Mouse (Mus musculus): Measurements from ENCODE around the gene Bpnt1. TPM values are rescaled to one million over a fixed set of nuclear protein-coding genes. Genes with fewer than 3 reads are reported as not detected.
"Not testable (repeated sequence)": the region's sequence is repeated elsewhere in the genome, so short reads cannot be mapped to it uniquely, and the experiment has no call there.

Bpnt1 gene
- polyA plus RNA-seq, 1 experiment from 2014 or later = 25.1 TPM

GRCm38 (mm10) chr1:185308908-185309307, 23.0 kb upstream of the Bpnt1 start:
- no peaks in the 10 kb centered on the region for H3K79me2 ChIP-seq (ENCODE audit: inconsistent target)
- H3K4me3 ChIP-seq (ENCODE audit: inconsistent target) = no peak overlapping the region
- peaks cover 34% of the 10 kb centered on the region; the same call in 1 of the 2 replicates for H3K36me3 ChIP-seq (ENCODE audit: inconsistent target)
- WGBS (ENCODE audit: missing documents) = 98% methylated on average over 4 of the region's 4 CpGs
- H3K27ac ChIP-seq = no peak overlapping the region

- Histone ChIP-seq H3K79me2 (ENCODE audit: inconsistent target) (no peaks in the 10 kb centered on the region), H3K4me3 (ENCODE audit: inconsistent target) (no peak overlapping the region), H3K27ac (no peak overlapping the region), H3K36me3 (ENCODE audit: inconsistent target) (peaks cover 50% of the 10 kb centered on the region; the same call in 1 of the 2 replicates)
- 94% methylated on average over 9 of the region's 9 CpGs for WGBS (ENCODE audit: missing documents)
These were observed 20.0 kb upstream of the Bpnt1 start for GRCm38 (mm10) chr1:185311949-185312348.

- WGBS (ENCODE audit: missing documents) = 98% methylated on average over 4 of the region's 4 CpGs
- H3K36me3 ChIP-seq (ENCODE audit: inconsistent target) = peaks cover 54% of the 10 kb centered on the region
- no peak overlapping the region for H3K27ac ChIP-seq
- no peak overlapping the region for H3K4me3 ChIP-seq (ENCODE audit: inconsistent target)
- H3K79me2 ChIP-seq (ENCODE audit: inconsistent target) = no peaks in the 10 kb centered on the region
These were observed 17.4 kb upstream of the Bpnt1 start for GRCm38 (mm10) chr1:185314546-185314945.

- WGBS (ENCODE audit: missing documents) = 94% methylated on average over 16 of the region's 16 CpGs
- Histone ChIP-seq H3K36me3 (ENCODE audit: inconsistent target) (peaks cover 67% of the 10 kb centered on the region), H3K4me3 (ENCODE audit: inconsistent target) (no peak overlapping the region), H3K27ac (no peak overlapping the region), H3K79me2 (ENCODE audit: inconsistent target) (no peaks in the 10 kb centered on the region)
These were observed 15.9 kb upstream of the Bpnt1 start for GRCm38 (mm10) chr1:185315846-185316568.

GRCm38 (mm10) chr1:185327754-185328345, 4.1 kb upstream of the Bpnt1 start:
- H3K27ac ChIP-seq = not testable (repeated sequence)
- peak overlapping the region; percentile 67 for H3K4me3 ChIP-seq (ENCODE audit: inconsistent target)
- 75% methylated on average over 2 of the region's 3 CpGs for WGBS (ENCODE audit: missing documents)

GRCm38 (mm10) chr1:185328721-185329610, 3.0 kb upstream of the Bpnt1 start, which contains the start of gene Iars2:
Gene Iars2, minus strand, starts transcription at chr1:185329396.
- H3K27ac ChIP-seq = peak within 1 kb of the TSS; percentile 15; the same call in 1 of the 2 replicates
- peak within 1 kb of the TSS; percentile 67 for H3K4me3 ChIP-seq (ENCODE audit: inconsistent target)
- WGBS (ENCODE audit: missing documents) = under 1% methylated on average over 74 of the region's 76 CpGs
- peaks cover 17% of the 10 kb centered on the region for H3K79me2 ChIP-seq (ENCODE audit: inconsistent target)
- H3K36me3 ChIP-seq (ENCODE audit: inconsistent target) = peaks cover 26% of the 10 kb centered on the region

More at GRCm38 (mm10) chr1:185327754-185328345, 4.1 kb upstream of the Bpnt1 start:
- peaks cover 37% of the 10 kb centered on the region for H3K36me3 ChIP-seq (ENCODE audit: inconsistent target)
- not testable (repeated sequence) for H3K79me2 ChIP-seq (ENCODE audit: inconsistent target)

GRCm38 (mm10) chr1:185329851-185330250, 2.1 kb upstream of the Bpnt1 start:
- no peak overlapping the region for H3K4me3 ChIP-seq (ENCODE audit: inconsistent target)
- peaks cover 26% of the 10 kb centered on the region for H3K79me2 ChIP-seq (ENCODE audit: inconsistent target)

GRCm38 (mm10) chr1:185331364-185331763, 585 bp upstream of the Bpnt1 start:
- H3K79me2 ChIP-seq (ENCODE audit: inconsistent target) = peaks cover 37% of the 10 kb centered on the region
- no peak overlapping the region for H3K27ac ChIP-seq
- H3K36me3 ChIP-seq (ENCODE audit: inconsistent target) = peaks cover 5% of the 10 kb centered on the region; the same call in 1 of the 2 replicates
- peak overlapping the region; percentile 56 for H3K4me3 ChIP-seq (ENCODE audit: inconsistent target)
- 31% methylated on average over 5 of the region's 5 CpGs for WGBS (ENCODE audit: missing documents)

More at GRCm38 (mm10) chr1:185329851-185330250, 2.1 kb upstream of the Bpnt1 start:
- Histone ChIP-seq H3K27ac (no peak overlapping the region), H3K36me3 (ENCODE audit: inconsistent target) (peaks cover 17% of the 10 kb centered on the region)
- WGBS (ENCODE audit: missing documents) = 96% methylated on average over 6 of the region's 8 CpGs

GRCm38 (mm10) chr1:185333651-185334050, 1.7 kb downstream of the Bpnt1 start:
- no peaks in the 10 kb centered on the region for H3K36me3 ChIP-seq (ENCODE audit: inconsistent target)
- WGBS (ENCODE audit: missing documents) = 94% methylated on average over 5 of the region's 5 CpGs
- peaks cover 37% of the 10 kb centered on the region for H3K79me2 ChIP-seq (ENCODE audit: inconsistent target)
- no peak overlapping the region for H3K4me3 ChIP-seq (ENCODE audit: inconsistent target)
- no peak overlapping the region for H3K27ac ChIP-seq

GRCm38 (mm10) chr1:185334136-185334535, 2.2 kb downstream of the Bpnt1 start:
- 98% methylated on average over 4 of the region's 4 CpGs for WGBS (ENCODE audit: missing documents)

GRCm38 (mm10) chr1:185335231-185335765, 3.3 kb downstream of the Bpnt1 start:
- H3K27ac ChIP-seq = no peak overlapping the region
- no peaks in the 10 kb centered on the region for H3K36me3 ChIP-seq (ENCODE audit: inconsistent target)
- H3K4me3 ChIP-seq (ENCODE audit: inconsistent target) = no peak overlapping the region
- H3K79me2 ChIP-seq (ENCODE audit: inconsistent target) = peaks cover 37% of the 10 kb centered on the region
- WGBS (ENCODE audit: missing documents) = 86% methylated on average over 6 of the region's 6 CpGs

More at GRCm38 (mm10) chr1:185334136-185334535, 2.2 kb downstream of the Bpnt1 start:
- Histone ChIP-seq H3K27ac (no peak overlapping the region), H3K79me2 (ENCODE audit: inconsistent target) (peaks cover 37% of the 10 kb centered on the region), H3K36me3 (ENCODE audit: inconsistent target) (no peaks in the 10 kb centered on the region), H3K4me3 (ENCODE audit: inconsistent target) (no peak overlapping the region)

- peaks cover 2% of the 10 kb centered on the region; the same call in 1 of the 2 replicates for H3K36me3 ChIP-seq (ENCODE audit: inconsistent target)
- 57% methylated on average over 3 of the region's 3 CpGs for WGBS (ENCODE audit: missing documents)
- H3K4me3 ChIP-seq (ENCODE audit: inconsistent target) = no peak overlapping the region
- no peak overlapping the region for H3K27ac ChIP-seq
- peaks cover 37% of the 10 kb centered on the region for H3K79me2 ChIP-seq (ENCODE audit: inconsistent target)
These were observed 4.6 kb downstream of the Bpnt1 start for GRCm38 (mm10) chr1:185336535-185336934.

GRCm38 (mm10) chr1:185342441-185342840, 10.5 kb downstream of the Bpnt1 start:
- WGBS (ENCODE audit: missing documents) = 85% methylated on average over 4 of the region's 4 CpGs
- Histone ChIP-seq H3K36me3 (ENCODE audit: inconsistent target) (peaks cover 19% of the 10 kb centered on the region; the same call in 1 of the 2 replicates), H3K4me3 (ENCODE audit: inconsistent target) (no peak overlapping the region), H3K27ac (no peak overlapping the region), H3K79me2 (ENCODE audit: inconsistent target) (no peaks in the 10 kb centered on the region)

- 92% methylated on average over 7 of the region's 8 CpGs for WGBS (ENCODE audit: missing documents)
- no peak overlapping the region for H3K27ac ChIP-seq
- H3K36me3 ChIP-seq (ENCODE audit: inconsistent target) = peaks cover 23% of the 10 kb centered on the region; the same call in 1 of the 2 replicates
These were observed 11.5 kb downstream of the Bpnt1 start for GRCm38 (mm10) chr1:185343422-185343821.

More at GRCm38 (mm10) chr1:185343422-185343821, 11.5 kb downstream of the Bpnt1 start:
- H3K79me2 ChIP-seq (ENCODE audit: inconsistent target) = no peaks in the 10 kb centered on the region
- H3K4me3 ChIP-seq (ENCODE audit: inconsistent target) = no peak overlapping the region
